Mouse (Mus musculus) R1 (cell line): ENCODE results near the gene Mettl16.
A peak's percentile ranks its signal among the peaks of the same experiment; 100 is the strongest.
"Not testable (repeated sequence)": the region's sequence is repeated elsewhere in the genome, so short reads cannot be mapped to it uniquely, and the experiment has no call there.

Source experiments
- DNase-seq: peaks from one replicate; pipeline ENCODE4 v3.0.0-alpha.2; 2018; ENCODE audit warnings: low read depth, low spot score

The Mettl16 gene

GRCm38 (mm10) chr11:74772386-74772785 lies 1.8 kb downstream of the Mettl16 start:
- no peak for DNase-seq

GRCm38 (mm10) chr11:74792874-74793273 lies 22.2 kb downstream of the Mettl16 start:
- DNase-seq: no peak

DNA sequence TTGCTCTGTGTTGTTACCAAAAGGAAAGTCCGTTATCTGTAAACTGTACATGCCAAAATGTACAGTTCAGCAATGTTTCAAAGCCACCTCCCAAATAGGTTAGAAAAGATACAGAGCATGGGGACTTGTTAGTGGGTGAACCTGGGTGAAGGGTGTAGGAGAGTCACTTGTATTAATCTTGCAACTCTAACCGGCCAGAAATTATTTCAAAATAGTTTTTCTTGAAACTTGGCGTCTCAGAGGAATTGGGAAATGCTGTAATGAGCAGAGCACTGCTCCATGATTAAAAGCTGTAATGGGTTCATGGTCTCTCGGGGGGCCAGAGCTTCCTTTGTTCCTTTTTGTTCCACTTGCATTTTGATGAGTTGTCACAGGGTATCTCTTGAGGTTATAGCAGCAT lies 30.0 kb downstream of the Mettl16 start:
- no peak for DNase-seq

GRCm38 (mm10) chr11:74804081-74804627 lies 33.5 kb downstream of the Mettl16 start:
- DNase-seq: no peak

- DNase-seq: no peak
These were observed 36.7 kb downstream of the Mettl16 start for GRCm38 (mm10) chr11:74807246-74807882.

DNA sequence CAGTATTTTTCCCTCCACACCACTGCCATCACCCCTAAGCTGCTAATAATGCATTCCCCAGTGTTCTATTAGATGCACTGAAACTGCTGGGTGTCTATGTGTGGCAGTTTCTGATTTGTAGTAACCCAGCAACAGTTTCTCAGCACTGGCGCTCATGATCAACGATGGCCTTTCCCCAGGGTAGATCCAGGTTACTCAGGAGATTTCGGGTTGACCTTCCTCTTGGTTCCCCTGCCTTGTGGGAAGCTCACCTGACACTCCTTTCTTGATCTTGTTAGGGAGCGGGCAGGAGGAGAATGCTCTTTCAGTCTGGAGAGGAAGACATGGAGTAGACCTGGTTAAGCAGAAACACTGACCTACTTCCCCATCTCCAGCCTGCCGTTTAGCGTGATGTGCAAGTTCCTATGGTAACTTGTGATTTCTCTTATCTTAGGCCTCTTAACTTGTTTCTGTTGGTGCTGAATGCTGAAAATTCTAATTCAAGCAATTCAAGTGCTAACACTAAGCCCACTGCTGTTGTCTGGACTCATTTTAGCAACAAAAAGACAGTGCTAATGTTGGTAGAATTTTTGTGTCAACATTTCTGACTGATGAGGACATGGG lies 37.7 kb downstream of the Mettl16 start:
- no peak for DNase-seq

DNA sequence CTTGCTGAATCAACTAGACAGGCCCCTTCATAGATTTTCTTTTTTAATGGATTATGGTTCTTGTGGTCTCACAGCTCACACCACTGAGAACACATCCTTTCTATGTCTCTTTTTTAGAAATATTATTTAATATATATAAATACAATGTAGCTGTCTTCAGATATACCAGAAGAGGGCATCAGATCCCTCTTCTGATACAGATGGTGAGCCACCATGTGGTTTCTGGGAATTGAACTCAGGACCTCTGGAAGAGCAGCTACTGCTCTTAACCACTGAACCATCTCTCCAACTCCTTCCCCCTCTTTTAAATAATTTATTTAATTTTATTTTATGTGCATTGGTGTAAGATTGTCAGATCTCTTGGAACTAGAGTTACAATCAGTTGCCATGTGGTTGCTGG lies 39.5 kb downstream of the Mettl16 start:
- no peak for DNase-seq

DNA sequence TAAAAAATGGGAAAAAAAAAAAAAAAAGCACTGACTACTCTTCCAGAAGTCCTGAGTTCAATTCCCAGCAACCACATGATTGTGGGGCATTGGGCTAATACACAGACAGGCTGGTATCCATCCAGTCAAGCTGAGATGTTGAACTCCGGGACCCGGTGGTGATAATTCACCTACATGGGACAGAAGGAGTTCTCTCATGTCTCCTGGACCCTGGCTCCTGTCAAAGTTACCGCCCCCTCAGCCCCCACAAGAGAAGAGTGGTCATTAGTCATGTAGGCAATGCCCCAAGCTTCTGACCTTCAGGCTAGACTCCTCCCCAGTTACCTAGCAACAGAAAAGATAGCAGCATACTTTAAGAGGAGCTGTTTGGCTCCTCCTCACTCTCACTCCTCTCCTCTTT lies 40.4 kb downstream of the Mettl16 start:
- DNase-seq: not testable (repeated sequence)

- no peak for DNase-seq
These were observed 40.9 kb downstream of the Mettl16 start for GRCm38 (mm10) chr11:74811538-74811937.

DNA sequence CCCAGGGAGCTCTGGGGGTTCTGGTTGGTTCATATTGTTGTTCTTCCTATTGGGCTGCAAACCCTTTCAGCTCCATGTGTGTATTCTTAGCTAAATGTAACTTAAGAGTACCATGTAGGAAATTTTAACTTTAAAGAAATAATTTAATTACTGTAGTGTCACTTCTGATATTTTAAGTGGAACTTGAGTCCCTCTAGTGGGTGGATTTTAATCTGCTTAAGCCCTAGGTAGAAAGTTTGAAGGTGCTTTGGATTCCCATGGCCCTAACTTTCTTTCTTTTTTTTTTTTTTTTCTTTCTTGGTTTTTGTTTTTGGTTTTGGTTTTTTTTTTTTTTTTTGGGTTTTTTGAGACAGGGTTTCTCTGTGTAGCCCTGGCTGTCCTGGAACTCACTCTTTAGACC lies 45.2 kb downstream of the Mettl16 start:
- DNase-seq: no peak

DNA sequence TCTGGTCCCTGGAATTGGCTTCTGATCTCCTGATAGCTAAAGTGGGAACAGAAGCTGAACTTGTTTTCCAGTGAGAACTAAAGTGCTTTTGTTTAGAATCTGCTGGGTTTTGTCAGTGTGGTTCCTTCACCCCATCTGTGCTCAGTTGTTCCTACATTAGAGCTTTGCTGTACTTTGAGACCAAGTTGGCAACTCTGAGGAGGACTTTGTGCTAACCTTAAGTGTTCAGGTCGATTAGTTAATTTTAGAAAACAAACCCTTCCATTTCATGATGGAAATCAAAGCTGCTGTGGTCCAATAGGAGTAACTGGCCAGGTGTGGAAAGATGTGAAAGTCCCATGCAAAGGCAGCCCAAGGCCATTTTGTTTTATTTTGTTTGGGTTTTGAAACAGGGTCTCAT lies 50.3 kb downstream of the Mettl16 start:
- DNase-seq: no peak

- peak; percentile 50 for DNase-seq
These were observed 50.8 kb downstream of the Mettl16 start for GRCm38 (mm10) chr11:74821463-74821862.

GRCm38 (mm10) chr11:74822746-74823440 lies 52.3 kb downstream of the Mettl16 start:
- no peak for DNase-seq

- DNase-seq: peak; percentile 86
These were observed 55.5 kb downstream of the Mettl16 start for GRCm38 (mm10) chr11:74826151-74826550.

DNA sequence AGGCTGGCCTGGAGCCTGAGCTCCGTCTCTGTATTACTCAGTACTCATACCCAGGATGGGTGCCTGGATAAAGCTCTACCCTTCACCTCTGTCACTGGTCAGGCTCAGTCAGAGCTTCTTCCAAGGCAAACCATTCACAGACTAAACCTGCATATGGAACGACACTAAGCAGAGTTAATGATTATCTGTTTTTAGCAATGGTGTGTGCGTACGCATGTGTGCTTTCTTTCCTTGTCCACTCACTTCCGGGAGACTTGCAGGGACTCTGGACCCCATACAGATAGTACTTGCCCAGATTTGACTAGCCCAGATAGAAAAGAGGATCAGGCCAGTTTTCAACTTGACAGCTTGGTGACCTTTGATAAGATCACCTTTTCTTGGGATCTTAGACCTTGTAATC lies 56.1 kb downstream of the Mettl16 start:
- DNase-seq: no peak

GRCm38 (mm10) chr11:74827791-74828403 lies 57.3 kb downstream of the Mettl16 start:
- no peak for DNase-seq

DNA sequence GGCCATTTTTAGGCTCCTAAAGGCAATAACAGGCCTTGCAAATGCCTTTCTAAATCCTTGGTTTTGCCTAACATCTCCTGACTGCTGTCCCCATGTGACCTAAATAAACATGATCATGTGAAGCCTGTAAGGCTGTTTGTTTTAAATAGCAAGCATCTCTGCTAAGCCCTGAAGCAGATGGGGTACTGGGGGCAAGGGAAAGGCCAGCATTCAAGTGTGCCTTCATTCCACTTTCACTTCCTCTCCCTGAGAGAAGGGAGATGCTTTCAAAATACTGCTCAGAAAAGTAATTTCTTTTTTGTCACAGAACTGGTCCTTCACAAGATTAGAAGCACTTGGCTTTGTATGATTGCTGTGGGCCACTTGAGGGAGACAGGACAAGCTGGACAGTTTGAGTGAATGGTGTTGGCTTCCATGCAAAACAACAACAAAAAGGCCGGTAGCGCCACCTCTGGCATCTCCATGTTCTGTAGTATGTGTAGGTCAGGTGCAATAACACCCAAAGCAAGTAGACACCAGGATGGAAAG lies 57.8 kb downstream of the Mettl16 start:
- peak; percentile 41 for DNase-seq

DNA sequence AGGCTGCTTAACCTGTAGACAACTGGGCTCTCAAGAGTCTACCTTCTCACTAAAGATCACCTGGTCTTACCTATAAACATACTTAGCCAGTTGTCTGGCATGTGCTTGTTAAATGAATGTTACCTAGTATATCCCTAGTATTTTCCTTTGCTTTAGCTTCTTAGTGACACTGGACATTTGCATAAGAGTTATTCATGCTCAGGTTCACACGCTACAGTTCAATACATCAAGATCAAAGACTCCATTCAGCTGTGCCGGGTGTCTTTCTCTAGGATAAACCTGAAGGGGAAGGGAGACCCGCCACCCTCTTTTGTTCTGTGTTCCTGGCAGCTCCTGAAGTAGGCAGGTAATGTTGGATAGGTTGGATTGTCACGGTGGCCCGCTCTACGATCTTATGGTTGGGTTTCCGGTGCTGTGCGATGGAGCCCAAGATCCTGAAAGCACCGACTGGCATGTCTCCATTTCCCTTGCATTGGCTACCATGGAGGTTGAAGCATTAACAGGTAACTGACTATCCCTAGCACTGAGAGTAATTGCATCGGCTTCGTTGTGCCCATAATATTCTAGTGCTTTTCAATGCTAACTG lies 58.4 kb downstream of the Mettl16 start:
- DNase-seq: no peak

DNA sequence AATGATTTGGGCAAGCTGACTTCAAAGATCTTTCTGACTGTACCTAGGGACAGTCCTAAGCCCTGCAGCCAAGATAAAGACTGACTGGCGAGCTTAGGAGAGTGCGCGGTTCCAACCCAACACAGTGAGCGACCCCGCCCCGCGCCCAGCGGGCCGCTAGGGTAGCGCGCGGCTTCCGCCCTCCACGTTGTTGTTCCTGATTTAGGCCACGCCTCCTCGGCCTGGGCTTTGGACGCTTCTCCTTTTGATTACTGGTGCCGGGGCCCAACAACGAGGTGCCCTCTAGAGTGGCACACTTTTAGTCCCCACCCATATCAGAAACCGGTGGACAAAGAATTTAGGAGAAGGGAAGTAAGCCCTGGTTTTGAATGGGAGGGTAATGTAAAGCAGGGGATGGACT lies 59.2 kb downstream of the Mettl16 start:
- DNase-seq: peak; percentile 95

DNA sequence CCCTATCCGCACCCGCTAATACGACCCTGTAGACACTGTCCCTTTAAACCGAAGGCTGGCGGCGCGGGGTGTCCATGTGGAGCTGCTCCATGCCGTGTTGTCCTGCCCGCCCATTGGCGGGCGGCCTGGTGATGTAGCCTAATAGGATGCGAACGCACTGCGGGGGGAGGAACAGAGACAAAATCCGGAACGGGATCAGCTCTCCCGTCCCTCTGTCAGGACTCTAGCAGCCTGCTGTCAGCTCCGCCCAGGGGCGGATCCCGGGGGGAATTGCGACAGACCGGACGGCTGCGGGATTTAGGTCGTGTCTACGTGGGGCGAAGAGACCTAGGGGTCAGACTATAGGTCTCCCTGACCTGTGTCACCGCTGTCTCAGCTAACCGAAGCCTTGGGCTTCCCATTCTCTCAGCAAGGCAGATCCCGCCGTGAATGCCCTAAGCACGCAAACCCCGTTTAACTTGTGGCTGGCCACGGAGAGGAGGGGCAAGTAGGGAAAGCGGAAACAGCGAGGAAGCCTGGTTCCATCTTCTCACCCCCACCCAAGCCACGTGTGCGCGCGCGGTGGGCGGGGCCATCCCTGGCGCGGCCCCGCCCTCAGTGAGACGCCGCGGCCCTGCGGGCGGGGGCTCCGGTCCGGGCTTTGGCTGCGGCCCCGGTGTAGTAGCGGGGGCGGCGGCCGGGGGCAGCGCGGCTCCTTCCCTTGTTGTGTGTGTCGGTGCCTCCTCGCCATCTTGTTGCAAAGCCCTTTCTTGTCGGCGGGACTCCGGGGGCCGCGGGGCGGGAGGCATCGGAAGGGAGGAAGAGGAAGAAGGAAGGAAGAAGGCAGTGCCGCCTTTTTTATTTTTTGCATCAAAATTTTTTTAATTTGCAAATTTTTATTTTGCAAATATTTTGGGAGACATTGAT lies 59.9 kb downstream of the Mettl16 start, which contains the start of gene Mnt:
Gene Mnt (plus strand): TSS at position 665 of the 906 bp plus-strand sequence.
- DNase-seq: peak; percentile 99
